ENCODE assay signal across 8 mouse cellular contexts in genomic region chr10:54075441-54076010, GRCm38 (mm10). TPM values are rescaled to one million over a fixed set of nuclear protein-coding genes. Genes with fewer than 3 reads are reported as not detected.
DNase-seq lines count a peak whose midpoint lies in the region; ATAC-seq lines count a peak whose summit lies in the region.

No protein-coding gene starts in this region.

- peak; percentile 93 for ATAC-seq in intestine, embryonic 16.5 days

- H3K36me3 ChIP-seq in intestine, embryonic 16.5 days (ENCODE audit: control insufficient read depth, insufficient read depth, low read length), result no peaks in the 10 kb centered on the region

- H3K27ac ChIP-seq in intestine, embryonic 16.5 days (ENCODE audit: low read length), result peak overlapping the region; percentile 92

- peaks cover 8% of the 10 kb centered on the region for H3K4me1 ChIP-seq in intestine, embryonic 16.5 days (ENCODE audit: control insufficient read depth, insufficient read depth, low read length)

- H3K9ac ChIP-seq in intestine, embryonic 16.5 days (ENCODE audit: low read depth, low read length), result peak overlapping the region; percentile 90

- H3K4me3 ChIP-seq in intestine, embryonic 16.5 days (ENCODE audit: low read length), result peak overlapping the region; percentile 95

- under 1% methylated on average over 68 of the region's 68 CpGs for whole genome bisulfite sequencing in intestine, embryonic 16.5 days

- no peaks in the 10 kb centered on the region for H3K9me3 ChIP-seq in intestine, embryonic 16.5 days (ENCODE audit: control insufficient read depth, low read length)

- no peaks in the 10 kb centered on the region for H3K27me3 ChIP-seq in intestine, embryonic 16.5 days (replicated peaks; ENCODE audit: control insufficient read depth, insufficient read depth, low read length)

- H3K4me2 ChIP-seq in intestine, embryonic 16.5 days (ENCODE audit: low read depth, low read length), result peak overlapping the region; percentile 88

- intact Hi-C loops in gastrocnemius, postnatal 36 days (cut with DNase I), result loop anchor here (10.0 kb wide), 1 partner anchor 161 kb away; no protein-coding TSS in a partner anchor
- intact Hi-C loops in left cerebral cortex, postnatal 25 days (cut with DNase I), result loop anchor here (5.0 to 10.0 kb wide), 2 partner anchors 477 to 1899 kb away; no protein-coding TSS in a partner anchor

- DNase-seq in adrenal gland, postnatal 10 days, result peak; percentile 98
- peak; percentile 95 for DNase-seq in embryo, embryonic 9.5 days (ENCODE audit: extremely low spot score)
- peak; percentile 95 to 96 for DNase-seq in gastrocnemius, postnatal 36 days
- DNase-seq in left cerebral cortex, postnatal 25 days (ENCODE audit: low spot score in 2 of 2), result peak; percentile 86 to 88
- DNase-seq in mesoderm, embryonic 11.5 days (ENCODE audit: low read depth, low spot score), result peak; percentile 87
- peak; percentile 89 for DNase-seq in right cerebral cortex, postnatal 25 days
- DNase-seq in urinary bladder, postnatal 36 days (ENCODE audit: low spot score in 2 of 2), result peak; percentile 99

RNA-seq across cellular contexts. Expression of gene Man1a, which starts 0.9 kb away (rescaled TPM):
- 10 to 100 TPM; 49.5 to 65.6 TPM for total RNA-seq in adrenal gland, postnatal 10 days (2021)
- total RNA-seq in gastrocnemius, postnatal 36 days (2021), result 10 to 100 TPM in 1 of 2 experiments, 1 to 10 TPM in 1; 8.9 to 10.6 TPM
- 11.2 and 15.4 TPM in 2 replicates for polyA plus RNA-seq in intestine, embryonic 16.5 days (2015; fragmentation: Nextera tagmentation; extraction: Ambion mirVana)
- total RNA-seq in left cerebral cortex, postnatal 25 days (2021), result 10 to 100 TPM; 27.7 to 28.4 TPM

Comparison
In these comparisons a context has a peak if more than half of its experiments do, and no peak if none do; other contexts are left out.
1. Peak in every context shown above with its lines: DNase-seq, ATAC-seq, H3K4me3 ChIP-seq and H3K27ac ChIP-seq.